Mouse (Mus musculus) right cerebral cortex, postnatal 4 days (tissue): Measurements from ENCODE around the gene Plppr1.
"Not testable (repeated sequence)": the region's sequence is repeated elsewhere in the genome, so short reads cannot be mapped to it uniquely, and the experiment has no call there.

Experiments
- DNase-seq: peaks from one replicate; pipeline ENCODE4 v3.0.0-alpha.2; 2022

Plppr1 gene

DNA sequence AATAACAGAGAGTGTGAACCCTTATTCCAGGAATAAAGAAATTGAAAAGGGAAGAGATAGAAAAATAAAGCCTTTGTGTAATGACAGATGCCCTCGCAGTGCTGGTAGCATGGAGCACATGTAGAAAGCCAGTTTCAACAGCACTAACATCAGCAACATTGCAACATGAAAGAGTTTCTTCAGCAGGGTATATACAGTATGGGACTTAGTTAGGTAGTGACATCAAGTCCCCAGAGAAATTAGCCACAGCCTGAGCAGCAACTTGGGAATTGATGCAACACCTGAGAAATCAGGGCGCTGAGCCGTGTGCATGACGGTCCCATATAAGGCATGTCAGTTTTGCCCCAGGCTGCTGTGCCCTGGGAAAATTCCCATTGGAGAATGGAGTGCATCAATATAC is 179.0 kb downstream of the Plppr1 start:
- no peak for DNase-seq

DNA sequence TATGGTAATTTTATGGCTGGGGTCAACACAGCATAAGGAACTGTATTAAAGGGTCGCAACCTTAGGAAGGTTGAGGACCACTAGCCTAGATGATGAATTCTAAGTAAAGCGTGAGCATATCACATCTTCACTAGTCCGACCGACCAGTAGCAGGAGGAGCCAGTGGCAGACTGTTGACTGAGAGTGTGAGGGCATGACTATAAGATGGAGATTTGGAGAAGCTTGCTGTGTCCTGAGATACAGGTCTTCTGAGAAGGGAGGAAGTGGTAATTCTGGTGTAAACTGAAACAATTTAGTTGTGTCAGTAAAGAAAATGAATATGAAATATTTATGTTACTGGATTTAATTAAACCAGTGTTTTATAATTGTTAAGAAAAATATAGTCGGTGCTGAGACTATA is 180.4 kb downstream of the Plppr1 start:
- DNase-seq: no peak

DNA sequence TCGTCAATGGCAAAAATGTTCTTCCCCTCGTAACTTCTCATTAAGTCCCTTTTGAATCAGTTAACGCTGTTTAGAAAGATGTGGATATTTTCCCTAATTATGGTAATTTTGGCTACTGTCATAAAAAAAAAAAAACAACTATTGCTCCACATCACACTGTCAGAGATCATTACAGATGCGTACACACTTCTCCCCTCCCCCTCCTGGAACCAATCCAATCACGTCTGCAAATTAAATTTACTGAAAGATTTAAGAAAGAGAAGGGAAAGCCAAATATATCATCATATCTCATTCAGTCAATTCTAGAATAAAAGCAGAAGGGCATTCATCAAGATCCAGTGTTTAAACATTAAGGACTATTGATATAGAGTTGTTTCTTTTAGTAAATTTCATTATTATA is 185.7 kb downstream of the Plppr1 start:
- no peak for DNase-seq

DNA sequence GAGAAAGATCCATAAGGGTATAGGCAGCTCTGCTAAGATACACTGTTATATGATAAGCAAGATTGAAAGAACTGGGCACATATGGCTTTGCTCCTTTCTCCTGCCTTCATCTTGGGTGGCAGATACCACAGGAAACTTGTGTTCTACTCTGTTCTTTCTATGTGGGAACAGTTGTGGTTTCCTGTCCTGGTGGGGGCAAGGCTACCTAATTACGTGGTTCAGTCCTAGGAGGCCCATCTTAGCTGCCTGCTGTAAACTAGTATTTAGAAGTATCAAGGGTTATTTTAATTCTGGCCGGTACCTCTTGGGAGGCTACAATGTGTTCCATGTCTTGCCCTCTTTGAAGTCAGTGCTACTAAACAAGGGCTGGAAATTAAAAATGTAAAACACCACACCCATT is 186.2 kb downstream of the Plppr1 start:
- DNase-seq: no peak

DNA sequence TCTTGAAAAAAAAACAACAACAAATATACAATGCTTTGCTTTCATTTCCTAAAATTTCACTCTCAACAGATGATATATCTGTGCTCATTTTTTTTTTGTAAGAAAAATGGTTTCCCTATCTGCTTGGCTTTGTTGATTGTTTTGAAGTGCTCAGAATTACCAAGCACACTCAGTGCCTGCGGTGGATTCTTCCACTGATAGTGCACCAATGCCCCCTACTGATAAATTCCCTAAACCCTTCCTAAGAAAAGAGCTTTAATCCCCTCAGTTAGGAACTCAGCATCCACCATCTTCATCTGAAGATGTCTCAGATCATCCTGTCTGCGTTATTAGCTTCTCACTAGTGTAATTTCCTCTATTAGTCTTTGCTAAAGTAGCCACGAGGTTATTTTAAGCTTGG is 192.2 kb downstream of the Plppr1 start:
- DNase-seq: no peak

DNA sequence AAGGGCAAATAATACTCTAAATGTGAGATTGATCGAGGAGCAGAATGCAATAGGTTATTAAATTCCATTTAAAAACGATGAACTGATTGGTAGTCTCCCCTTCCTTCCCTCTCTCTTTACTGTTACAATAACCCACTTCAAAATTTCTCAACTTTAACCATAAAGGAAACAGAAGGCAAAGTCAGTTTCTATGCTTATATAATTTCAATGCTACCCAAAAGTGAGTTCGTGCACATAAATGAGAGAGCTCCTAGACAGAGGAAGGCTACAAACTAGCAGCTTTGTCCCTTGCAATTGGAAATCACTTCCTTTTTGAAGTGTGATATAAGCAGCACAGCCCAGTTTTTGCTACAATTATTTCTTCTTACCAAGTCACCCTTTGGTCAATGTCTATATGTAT is 193.1 kb downstream of the Plppr1 start:
- DNase-seq: no peak

DNA sequence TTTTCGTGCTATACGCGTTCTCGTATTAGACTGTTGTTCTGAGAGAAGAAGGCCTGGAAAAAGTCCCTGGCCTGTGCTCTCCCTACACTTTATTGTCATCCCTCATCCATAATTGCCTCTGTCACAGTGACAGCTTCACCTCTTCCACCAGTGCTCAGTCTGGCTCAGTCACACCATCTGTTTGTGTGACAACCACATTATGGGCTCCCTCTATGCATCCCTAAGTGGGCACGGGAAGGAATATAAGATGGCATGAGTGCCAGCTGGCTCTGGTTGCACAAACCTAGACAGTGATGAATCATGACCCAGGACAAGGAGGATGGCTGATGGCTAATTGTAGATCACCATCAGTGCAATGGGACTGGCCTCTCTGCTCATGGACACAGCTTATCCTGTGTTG is 219.4 kb downstream of the Plppr1 start:
- DNase-seq: no peak

DNA sequence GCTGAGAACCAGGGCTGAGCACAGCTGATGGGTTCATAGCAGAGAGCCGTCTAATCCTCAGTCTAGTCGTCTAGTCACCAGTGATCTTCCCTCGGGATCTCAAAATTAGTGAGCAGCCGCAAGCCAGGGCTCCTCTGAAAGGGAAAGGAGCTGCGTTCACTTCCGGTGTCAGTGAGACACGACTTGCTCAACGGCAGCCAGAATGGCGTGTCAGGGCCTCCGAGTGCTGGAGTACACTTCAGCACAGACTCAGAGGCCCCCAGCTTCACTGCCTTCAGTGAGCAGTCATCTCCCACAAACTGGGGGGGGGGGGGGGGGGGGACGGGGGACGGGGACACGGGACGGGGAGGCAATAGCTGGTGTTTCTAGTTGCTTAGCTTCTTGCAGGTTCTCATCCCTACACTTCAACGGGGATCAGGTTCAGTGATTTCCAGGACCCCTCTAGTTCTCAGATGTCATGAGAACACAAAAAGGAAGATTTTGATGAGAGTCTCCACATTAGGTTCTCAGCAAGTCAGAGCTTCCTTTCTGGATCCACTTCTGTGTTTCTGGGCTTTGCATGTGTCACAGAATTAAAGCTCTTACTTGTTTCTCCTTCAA is 225.7 kb downstream of the Plppr1 start:
- no peak for DNase-seq

DNA sequence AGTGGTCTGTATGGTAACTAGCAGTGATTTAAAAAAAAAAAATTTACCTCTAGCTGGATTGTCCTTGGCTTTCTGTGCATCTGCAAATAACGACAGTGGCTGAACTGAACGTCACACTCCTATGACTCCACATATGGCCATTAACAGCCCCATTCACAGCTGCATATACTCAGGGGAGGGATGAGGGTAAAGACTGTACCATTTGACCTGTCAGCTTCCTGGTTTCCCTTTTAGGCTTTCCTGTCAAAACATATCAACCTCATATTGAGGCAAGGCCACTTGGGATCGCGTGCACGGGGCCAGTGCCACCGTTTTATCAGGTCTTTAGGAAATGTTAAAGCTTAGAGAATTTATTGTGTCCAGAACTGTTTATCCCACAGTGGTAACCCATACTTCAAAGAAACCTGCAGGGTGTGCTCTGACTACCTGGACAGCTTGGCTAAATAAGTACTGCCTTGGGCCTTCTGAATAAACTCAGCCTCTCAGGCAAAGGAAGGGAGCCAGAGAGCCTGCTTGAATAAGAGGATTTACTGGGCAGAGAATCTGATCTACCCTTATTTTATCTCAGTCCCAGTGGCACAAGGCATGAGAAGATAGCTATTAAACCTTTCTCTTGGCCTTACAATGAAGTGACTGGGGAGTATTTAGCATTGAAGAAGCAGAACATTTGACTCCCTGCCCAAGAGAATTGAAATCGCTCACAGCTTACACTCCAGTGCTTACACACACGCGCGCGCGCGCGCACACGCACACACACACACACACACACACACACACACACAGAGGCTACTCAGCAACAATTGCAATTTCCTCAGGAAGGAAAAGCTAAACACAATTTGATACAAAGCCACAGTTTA is 226.5 kb downstream of the Plppr1 start:
- no peak for DNase-seq

DNA sequence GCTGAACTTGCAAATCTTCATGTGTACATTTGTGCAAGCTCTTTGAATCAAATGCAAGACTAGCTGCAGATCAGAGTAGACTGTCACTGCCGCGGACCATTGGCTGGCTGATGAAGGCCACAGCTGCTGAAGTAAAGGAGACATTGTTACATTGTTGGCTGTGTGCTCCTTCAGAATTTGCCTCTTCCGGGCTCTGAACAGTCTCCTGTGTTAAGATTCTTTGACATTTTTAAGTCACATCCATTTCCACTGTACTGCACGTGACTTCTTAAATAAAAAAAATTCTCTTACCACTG is 227.1 kb downstream of the Plppr1 start:
- DNase-seq: no peak

DNA sequence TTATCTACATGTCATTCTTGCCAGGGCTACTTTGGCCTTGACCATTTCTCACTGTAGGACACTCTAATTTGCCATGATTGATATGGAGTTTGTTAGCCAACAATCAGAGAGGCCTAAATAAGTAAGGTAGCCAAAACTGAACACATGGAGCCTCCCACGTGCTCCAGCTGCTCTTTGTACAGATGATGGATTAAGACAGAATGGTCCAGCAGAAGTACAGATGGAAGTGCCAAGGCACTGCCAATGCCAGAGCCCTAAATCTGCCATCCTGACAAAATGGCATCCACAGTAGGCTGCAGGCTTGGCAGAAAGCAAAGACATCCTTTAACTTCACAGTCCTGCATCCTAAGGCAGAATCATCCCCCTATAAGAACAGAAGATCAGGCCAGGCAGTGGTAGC is 237.4 kb downstream of the Plppr1 start:
- no peak for DNase-seq

DNA sequence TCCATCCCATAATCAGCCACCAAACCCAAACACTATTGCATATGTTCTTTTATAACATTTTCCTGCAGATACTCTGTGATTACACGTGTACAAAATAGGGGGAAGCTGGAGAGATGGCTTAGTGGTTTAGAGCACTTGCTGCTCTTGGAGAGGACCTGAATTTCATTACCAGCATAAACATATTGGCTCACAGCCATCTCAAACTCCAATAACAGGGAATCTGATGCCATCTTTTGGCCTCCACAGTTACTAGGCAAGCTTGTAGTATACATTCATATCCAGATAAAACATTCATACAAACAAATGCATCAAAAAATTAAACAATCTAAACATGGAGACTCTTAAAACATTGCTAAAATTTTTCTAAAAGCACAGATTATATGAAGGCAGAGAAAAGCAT is 240.5 kb downstream of the Plppr1 start:
- no peak for DNase-seq

DNA sequence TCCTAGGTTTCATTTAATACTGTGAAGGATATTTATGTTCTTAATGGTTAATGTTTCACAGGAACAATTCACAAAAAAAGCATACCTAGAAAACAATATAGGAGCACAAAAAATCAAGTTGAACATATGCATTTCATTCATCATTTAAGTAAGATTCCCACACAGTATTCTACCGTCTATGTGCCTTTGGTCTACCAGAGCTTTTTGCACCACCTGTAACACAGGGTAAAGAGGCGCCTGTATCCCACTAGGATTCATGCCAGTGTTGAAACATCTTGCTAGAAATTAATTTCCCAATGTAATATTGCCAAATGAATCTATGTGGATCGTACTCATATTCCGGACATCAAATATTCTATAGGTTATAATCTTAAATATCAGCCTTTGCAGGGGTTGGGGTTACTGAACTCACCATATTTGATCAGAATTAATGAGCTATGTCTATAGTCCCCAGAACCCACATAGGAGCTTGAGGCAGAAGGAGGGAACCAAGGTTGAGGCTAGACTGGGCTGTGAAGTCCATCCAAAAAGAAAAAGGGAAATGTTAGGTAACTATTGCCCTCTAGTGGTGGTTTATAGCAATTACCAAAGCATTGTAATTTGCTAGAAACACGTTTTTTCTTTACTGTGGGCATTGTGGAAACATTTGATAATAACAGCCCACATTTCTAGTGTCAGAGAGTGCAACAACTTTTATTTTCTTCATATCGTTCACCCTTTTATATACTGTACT is 263.0 kb downstream of the Plppr1 start:
- no peak for DNase-seq

DNA sequence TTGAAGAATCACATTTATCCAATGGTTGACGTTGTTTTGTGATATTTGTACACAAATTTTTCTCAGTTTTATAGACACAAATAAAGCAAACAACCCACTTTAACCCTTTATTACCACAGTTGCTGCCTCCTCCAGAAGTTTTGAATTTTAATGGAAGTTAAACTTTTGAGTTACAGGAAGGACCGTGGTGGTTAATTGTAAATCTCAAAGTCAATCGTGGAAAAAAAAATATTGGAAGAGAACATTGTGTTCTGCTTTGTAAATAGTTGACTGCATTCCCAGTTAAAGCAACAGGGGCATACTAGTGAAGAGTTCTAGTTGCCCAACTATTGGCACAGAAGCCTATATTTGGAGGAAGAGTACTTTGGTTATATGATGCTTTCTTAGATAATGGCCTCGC is 278.9 kb downstream of the Plppr1 start:
- not testable (repeated sequence) for DNase-seq

DNA sequence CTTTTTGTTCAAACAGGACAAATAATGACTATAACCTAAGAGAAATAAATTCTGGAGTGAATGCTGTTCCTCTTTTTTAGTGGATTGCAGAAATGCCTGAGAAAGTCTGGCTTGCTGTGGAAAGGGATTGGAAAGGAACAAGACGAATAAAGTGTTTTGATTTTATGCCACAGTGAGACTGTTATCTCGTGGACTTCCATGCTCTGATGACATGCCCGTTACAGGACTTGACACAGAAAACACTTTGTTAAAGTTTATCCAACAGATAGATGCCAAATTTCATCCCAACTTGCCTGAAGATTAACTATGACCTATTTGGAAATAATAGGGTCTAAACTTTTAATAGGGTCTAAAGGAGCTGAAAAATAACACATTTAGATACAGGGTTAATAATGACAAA is 281.0 kb downstream of the Plppr1 start:
- not testable (repeated sequence) for DNase-seq

DNA sequence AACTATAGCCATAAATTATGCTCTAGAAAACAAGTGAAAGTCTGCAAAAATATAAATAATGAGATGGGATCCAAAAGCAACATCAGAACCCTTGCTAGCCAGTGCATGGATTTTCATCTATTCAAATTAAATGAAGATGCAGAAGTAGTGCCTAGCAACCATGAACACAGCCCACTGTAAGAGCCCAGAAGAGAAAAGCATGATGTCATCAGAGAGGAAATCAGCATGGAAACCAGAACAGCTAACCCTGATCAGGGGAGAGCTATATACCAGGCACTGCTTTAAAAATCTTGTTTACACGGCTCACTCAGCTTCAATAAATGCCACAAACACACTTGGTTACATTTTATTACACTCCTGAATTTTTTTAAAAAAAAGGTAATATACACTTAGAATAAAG is 288.9 kb downstream of the Plppr1 start:
- DNase-seq: not testable (repeated sequence)

DNA sequence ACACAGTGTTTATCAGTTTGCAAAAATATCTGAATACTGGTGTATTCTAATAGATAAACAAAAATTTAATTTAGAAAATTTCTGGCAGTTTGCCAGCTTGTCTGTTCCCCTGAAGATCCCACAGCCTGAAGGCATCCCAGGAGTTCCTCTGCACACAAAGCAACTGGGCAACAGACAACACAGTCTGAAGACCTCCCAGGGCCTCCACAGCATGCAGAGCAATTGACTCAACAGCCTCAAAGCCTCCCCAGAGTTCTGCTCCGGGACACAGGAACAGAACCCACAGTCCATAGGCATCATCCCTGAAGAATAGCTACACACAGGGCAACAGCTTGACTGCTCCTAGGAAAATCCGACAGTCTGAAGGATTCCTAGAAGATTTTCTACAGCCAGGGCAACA is 289.6 kb downstream of the Plppr1 start:
- no peak for DNase-seq

DNA sequence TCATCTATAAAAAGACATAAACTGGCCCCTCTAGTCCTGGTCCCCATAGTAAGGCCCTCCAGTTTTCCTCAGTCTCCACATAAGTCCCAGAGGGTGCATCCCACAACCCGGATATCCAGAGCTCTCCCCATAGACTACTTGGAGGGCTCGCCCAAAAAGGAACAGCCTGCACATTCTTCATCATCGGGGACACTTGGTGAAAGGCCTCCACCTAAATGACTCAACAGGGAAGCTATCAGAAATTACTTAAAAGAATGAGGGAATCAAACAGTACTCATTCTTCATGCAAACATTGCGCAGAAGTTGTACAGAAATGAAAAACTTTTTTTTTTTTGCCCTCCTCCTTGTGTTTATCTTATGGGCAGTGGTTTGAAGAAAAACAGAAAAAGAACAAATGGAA is 291.4 kb downstream of the Plppr1 start:
- no peak for DNase-seq

DNA sequence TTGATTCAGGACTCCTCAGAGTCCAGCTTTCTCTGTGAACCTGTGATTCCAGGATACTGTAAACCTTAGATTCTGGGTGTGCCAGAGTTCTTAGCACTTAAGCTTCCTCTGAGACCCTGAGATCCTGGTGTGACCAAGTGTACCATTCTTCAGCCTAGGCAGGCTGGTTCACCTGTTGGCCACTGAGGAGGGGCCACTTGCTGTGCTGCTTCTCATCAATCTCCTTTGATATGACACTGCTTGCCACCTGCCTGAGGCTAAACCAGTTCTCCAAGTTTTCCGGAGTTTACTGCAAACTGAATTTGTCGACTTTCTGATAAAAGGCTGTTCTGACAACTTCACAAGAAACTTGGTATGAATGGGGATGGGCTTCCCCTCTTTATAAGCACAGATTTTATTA is 298.0 kb downstream of the Plppr1 start:
- no peak for DNase-seq

DNA sequence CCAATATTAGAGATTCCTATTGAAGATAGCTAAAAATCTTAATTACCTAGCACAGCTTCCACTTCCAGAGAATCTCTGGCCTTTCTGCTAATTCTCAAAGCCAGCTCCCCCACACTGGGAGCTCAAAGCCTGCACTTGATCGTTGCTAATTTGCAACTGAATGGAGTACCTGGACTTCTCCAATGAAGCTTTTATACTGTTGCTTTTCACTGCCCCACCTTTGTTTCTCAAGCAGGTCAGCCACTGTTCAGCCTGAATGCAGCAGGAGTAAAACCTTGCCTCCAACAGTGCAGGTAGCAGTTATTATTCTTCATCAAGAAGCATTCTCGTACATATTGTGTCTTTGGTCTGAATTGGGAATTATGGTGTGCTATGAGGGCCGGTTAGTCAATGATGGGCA is 309.0 kb downstream of the Plppr1 start:
- DNase-seq: not testable (repeated sequence)

DNA sequence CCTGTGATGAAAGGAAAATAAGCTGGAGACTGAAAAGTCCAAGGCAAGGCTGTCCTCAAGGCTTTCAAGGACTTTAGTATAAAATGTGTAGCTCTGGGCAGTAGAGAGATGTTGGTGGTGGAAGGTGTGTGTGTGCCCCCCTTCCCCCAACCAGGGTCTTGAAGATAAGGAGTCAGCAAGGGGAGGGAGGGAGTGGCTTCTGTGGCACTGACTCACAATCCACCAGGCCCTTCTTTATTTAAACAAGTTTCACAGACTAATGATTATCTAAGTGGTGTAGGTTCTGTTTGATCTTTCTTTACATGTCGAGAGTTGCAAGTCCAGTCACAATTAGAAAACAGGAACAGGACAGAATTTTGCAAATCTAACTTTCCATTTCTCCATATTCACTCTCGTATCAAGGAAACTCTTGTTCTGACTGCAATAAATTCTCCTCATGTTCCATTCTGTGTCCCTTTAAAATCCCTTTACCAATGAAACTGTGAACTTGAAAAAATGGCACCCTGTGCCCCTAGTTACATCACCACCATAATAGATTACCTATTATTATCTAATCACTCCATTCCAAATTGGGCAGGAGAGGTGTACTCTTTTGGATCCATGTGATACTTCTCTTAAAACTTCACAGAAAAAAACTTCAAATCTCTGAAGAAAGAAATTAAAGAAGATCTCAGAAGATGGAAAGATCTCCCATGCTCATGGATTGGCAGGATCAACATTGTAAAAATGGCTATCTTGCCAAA is 324.7 kb downstream of the Plppr1 start:
- not testable (repeated sequence) for DNase-seq

DNA sequence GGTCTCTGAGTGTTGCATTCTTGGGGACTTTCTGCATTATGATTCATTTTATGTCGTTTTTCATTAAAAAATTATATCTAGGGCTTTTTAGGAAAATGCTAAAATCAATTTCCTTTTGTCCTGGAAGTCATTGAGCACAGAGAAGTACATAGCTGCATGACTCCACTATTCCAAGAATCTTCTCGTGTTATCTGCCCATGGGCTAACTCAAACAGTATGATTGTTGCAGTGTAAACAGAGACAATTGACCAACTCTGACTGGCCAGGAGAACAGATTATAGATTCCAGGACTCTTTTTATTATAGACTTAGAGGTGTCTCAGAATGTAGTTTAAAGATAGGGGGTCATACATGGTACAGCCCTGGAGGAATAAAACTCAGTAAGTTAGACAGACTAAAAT is 327.8 kb downstream of the Plppr1 start:
- no peak for DNase-seq
